Mouse (Mus musculus) frontal cortex, adult (tissue): ENCODE results near the gene Afg3l1.
"Not testable (repeated sequence)": the region's sequence is repeated elsewhere in the genome, so short reads cannot be mapped to it uniquely, and the experiment has no call there.

Experiments
- ATAC-seq: cut with Nextera tagmentation; 2 replicates; pipeline ENCODE4 v1.9.2; 2017; ENCODE audit warnings: mild to moderate bottlenecking, moderate library complexity, mixed read lengths; ENCODE audit not compliant: low TSS enrichment

Afg3l1 gene

GRCm38 (mm10) chr8:123467476-123467875 is 10.2 kb upstream of the Afg3l1 start:
- ATAC-seq, result no peak

DNA sequence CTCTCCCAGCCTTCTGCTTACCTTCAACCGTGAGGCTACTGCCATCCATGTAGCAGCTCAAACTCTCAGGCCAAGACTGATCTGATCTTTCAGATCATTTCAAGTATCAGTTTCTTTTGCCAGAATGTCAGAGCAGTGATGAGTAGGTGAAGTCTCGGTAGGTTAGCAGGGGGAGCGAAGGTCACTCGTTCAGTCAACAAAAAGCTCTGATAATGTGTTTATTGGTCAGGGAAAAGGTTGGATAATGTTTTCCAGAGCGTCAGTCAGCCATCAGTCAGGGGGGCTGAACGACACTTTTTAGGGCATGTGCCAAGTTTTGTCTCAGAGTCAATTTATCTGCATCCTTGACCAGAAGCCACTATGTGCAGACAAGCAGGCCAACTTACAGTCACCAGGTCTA is 4.7 kb upstream of the Afg3l1 start:
- ATAC-seq, result not testable (repeated sequence)

GRCm38 (mm10) chr8:123474549-123474948 is 3.2 kb upstream of the Afg3l1 start:
- ATAC-seq, result not testable (repeated sequence)

DNA sequence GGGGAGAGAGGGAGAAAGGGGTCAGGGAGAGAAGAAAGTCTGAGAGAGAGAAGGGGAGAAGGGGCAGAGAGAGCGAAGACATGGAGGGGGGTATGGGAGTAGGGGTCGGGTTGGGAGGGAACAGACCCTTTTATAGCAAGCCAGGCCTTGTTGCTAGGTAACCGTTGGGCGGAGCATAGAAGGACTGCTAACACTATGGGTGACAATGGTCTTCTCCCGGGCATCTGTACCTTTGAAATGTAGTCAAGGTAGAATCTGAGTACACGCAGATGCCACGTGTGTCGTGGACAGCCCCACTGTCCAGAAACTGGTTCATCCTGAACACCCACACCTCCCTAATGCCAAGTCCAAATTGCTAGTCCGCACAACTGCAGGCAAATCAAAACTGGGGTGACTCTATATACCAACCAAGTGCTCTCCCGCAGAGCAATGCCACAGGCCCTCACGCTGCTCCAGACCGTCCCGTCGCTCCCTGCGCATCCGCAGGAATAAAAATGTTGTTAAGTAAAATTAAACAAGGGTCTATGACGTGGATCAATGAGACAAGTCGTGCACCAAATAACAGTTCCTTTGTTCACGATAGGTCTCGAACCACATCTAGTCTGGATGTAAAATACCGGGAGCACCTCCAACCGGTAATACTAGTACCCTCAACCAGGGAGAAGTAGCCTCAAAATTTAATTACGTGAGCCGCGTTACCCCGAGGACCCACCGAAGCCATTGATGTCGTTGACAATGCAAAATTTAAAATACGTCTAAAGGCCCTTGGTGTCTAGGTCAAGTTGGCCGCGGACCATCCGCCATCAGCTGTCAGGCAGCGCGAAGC is 579 bp upstream of the Afg3l1 start:
- ATAC-seq, result peak; percentile 39

GRCm38 (mm10) chr8:123478456-123479218 is 934 bp downstream of the Afg3l1 start:
- ATAC-seq, result no peak

DNA sequence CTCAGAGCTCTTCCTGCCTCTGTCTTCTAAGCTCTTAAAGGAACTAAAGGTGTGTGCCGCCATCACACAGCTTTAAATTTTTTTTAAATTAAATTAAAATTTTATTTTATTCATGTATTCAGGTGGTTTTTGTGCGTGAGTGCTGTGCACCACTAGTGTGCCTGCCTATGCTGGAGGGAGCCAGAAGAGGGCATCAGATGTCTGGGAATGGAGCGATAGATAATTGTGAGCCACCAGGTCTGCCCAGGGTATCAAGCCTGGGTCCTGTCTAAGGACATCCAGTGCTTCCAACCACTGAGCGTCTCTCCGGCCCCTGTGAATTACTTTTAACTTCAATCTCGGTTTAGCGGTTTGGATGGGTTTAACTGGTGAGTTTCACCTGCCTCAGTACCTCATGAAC is 4.9 kb downstream of the Afg3l1 start:
- ATAC-seq, result no peak

- ATAC-seq, result no peak
These were observed 13.8 kb downstream of the Afg3l1 start for GRCm38 (mm10) chr8:123491280-123492075.

GRCm38 (mm10) chr8:123492898-123493297 is 15.2 kb downstream of the Afg3l1 start:
- ATAC-seq, result peak; percentile 79; the same call in 1 of the 2 replicates

GRCm38 (mm10) chr8:123497699-123498098 is 20.0 kb downstream of the Afg3l1 start:
- no peak for ATAC-seq

GRCm38 (mm10) chr8:123498963-123499362 is 21.3 kb downstream of the Afg3l1 start:
- peak; percentile 91 for ATAC-seq

GRCm38 (mm10) chr8:123499556-123499955 is 21.9 kb downstream of the Afg3l1 start:
- ATAC-seq, result peak; percentile 45; the same call in 1 of the 2 replicates

GRCm38 (mm10) chr8:123502192-123502591 is 24.5 kb downstream of the Afg3l1 start:
- ATAC-seq, result no peak

DNA sequence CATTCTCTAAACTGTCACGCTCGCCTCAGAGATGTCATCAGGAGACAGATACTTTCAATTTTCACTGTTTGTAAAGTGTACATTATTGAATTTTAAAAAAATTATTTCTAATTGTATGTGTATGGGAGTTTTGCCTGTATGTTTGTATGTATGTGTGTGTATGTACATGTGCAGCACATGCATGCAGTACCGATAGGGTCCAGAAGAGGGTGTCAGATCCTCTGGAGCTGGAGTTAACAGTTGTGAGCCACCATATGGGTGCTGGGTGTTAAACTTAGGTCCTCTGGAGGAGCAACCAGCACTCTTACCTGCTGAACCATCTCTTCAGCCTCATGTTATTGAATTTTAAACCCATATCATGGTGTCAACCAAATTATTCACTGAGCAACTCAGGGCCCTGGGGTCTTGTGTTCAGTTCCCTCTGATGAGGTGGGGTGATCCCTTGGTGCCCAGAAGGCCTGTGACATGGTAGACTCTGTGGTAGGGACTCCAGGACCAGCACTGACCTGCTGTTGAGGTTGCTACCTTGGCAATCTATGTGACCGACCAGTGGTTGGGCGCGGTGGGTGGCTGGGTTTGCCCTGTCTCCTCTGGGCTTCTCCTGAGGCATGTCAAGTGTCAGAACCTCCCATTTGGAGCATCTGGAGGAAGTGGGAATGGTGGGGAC is 26.2 kb downstream of the Afg3l1 start:
- no peak for ATAC-seq

DNA sequence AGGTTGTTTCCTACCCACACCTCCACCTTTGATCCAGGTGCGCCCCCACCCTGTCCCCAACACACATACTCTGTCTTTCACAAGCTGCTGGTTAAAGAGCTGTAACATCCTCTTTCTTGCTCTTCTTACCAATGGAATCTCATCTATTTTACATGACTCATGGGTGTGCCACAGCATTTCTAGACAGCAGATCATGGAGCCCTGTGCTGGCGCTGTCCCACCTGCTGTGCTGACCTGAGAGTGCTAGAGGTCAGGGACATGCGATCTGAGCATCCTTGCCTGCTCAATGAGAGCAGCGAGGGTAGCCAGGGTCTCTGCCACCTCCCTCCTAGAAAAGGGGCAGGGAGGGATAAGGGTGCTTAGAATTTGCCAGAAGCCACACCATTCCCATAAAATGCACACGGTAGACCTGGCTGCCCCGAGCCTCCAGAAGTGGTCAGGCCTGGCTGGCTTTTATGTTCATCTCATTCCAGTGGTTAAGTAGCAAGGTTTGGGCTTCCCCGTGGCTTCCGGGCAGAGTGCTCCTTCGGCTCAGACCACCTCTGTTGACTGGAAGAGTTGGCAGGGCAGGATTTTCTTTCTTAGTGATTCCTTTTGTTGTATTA is 27.0 kb downstream of the Afg3l1 start:
- ATAC-seq, result no peak

- no peak for ATAC-seq
These were observed 27.6 kb downstream of the Afg3l1 start for GRCm38 (mm10) chr8:123505267-123505666.

GRCm38 (mm10) chr8:123505695-123506094 is 28.0 kb downstream of the Afg3l1 start:
- ATAC-seq, result 0 out of 2 replicates have a peak, but pooled peaks have one; percentile 25

DNA sequence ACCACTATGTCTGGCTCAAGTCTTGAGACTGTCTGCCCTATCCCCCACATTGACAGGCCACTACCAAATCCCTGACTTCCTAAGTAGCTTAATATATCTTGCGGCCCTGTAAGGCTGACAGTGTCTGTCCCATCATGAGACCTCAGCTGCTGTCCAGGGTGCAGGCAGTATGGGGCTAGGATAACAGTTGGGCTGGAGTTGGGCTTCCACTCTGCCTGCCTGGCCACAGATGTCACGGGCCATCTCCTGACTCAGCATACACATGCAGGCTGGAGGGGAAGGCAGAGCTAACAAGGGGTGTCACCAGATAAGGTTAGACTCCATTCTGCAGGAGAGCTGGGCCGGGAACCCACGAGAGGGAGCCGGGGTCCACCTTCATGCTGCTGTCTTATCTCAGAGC is 29.4 kb downstream of the Afg3l1 start:
- ATAC-seq, result no peak

GRCm38 (mm10) chr8:123510819-123511218 is 33.1 kb downstream of the Afg3l1 start:
- ATAC-seq, result no peak

GRCm38 (mm10) chr8:123514136-123514535 is 36.4 kb downstream of the Afg3l1 start:
- no peak for ATAC-seq

DNA sequence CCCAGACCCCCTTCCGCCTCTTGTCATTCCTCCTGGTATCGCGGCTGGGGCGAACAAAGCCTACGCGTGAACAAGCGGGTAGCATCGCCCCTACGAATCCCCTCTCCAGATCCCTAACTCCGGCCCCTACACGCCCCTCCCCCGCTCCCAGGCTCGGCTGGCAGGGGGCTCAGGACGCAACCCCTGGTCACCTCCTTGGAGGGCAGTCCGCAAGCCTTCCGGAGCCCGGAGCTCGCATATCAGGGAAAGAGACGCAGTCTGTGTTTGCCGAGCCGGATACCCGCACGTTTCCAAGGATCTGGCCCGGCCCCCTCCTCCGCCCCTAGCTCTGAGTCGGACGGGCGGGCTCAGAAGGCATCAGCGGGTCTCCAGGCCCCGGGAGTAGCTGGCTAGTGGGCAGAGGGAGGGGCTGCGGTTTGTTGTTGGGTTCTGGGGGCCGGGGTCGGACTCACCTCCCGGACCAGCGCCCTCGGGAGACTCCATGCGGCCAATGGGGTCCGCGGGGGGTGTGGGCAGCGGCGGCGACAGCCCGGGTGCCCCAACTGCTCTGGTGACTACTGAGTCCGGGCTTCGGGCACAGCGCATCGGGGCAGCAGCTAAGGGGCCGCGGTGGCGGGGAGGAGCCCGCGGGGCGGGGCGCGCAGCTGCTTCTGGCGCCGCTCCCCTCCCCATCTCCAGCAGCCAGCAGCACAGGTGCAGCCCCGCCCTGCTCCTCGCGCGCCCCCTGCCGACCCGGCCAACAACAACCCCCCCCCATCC is 37.3 kb downstream of the Afg3l1 start, which contains the start of gene Dbndd1:
Dbndd1 (minus strand) TSS at position 683 of the 759 bp plus-strand sequence.
- no peak for ATAC-seq
